Mouse (Mus musculus): ENCODE data around the gene Zfp366.

DNA sequence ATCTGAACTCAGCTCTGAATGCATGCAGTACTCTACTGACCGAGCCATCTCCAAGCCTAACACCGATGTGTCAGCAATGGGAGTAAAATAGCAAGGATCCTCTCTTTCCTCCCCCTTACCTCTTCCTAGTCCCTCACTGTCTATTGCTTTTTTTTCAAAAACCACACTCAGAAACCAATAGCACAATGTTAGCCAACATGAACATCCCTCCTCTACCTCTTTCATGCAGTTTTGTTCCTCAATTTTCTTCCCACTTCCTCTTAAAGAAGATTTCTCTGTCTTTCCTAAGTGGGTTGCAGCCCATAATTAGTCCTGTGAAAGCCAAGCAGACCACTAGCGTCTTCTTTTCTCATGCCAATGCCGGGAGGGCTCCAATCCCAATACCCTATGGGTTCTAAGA lies 102.6 kb downstream of the Zfp366 start:
- TF ChIP-seq CTCF (IDR thresholded peaks at IDR 0.05; ENCODE audit: low read depth) (no peak), EP300 (IDR thresholded peaks at IDR 0.05; ENCODE audit: low read depth) (no peak)
